8 mouse cellular contexts compared by ENCODE assay signal in the genomic region with DNA sequence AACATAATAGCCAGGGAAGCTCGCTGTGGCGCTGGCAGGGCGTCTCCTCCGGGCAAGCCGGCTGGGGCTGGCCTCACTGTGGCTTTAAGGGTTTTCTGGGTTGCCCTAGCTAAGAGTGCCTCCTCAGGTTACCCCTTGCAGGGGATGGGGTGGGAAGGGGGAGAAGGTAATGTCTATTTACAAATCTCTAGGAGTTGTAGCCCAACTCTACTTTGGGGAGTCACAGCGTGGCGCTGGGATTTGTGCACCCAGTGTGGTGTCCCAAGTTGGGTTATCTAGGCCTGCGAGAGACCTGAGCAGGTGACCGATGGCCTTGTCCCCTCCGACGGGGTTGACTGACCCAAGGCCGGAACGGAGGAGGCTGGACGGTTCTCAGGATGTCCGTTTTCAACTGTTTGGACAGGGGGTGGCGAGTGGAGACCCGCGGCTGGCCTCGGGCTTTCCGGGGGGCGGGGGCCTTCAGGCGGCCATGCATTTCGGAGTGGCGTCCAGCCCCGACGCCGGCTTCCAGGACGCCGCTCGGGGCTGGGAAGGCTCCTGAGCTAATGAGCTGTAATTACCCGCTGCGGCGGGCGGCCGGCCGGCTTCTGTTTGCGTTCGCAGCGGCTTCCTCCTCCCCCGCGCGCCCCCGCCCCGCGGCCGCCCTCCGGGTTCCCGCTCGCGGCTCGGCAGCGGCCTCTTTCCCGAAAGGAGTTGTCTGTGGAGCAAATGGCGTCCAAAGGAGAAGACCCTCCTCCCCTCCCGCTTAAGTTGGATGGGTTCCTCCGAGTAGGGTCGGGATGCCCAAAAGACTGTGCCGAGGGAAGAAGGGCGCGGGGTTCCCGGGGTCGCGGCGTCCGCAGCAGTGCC. TPM values are rescaled to one million over a fixed set of nuclear protein-coding genes. Genes with fewer than 3 reads are reported as not detected.
A peak's percentile ranks its signal among the peaks of the same experiment; 100 is the strongest.
DNase-seq lines count a peak whose midpoint lies in the region; ATAC-seq and TF ChIP-seq lines count a peak whose summit lies in the region.

No protein-coding gene starts in this region.

- H3K27ac ChIP-seq in thymus, adult 2 months (ENCODE audit: control insufficient read depth, insufficient read depth, low read length), result no peak overlapping the region
- H3K27ac ChIP-seq in embryonic facial prominence, embryonic 12.5 days, result peak overlapping the region; percentile 85
- no peak overlapping the region for H3K27ac ChIP-seq in hindbrain, embryonic 15.5 days (replicated peaks)
- peak overlapping the region; percentile 72 for H3K27ac ChIP-seq in midbrain, embryonic 10.5 days (replicated peaks)

- peak overlapping the region; percentile 81 for H3K9ac ChIP-seq in embryonic facial prominence, embryonic 12.5 days
- 0 out of 2 replicates have a peak overlapping the region, but pooled peaks have one; percentile 17 for H3K9ac ChIP-seq in hindbrain, embryonic 15.5 days

- H3K4me2 ChIP-seq in embryonic facial prominence, embryonic 12.5 days (replicated peaks), result peak overlapping the region; percentile 63
- peak overlapping the region; percentile 45 for H3K4me2 ChIP-seq in hindbrain, embryonic 15.5 days

- WGBS in thymus, adult 2 months, result 4% methylated on average over 64 of the region's 65 CpGs
- WGBS in embryonic facial prominence, embryonic 12.5 days, result under 1% methylated on average over 64 of the region's 65 CpGs
- under 1% methylated on average over 55 of the region's 65 CpGs for WGBS in hindbrain, embryonic 15.5 days
- under 1% methylated on average over 61 of the region's 65 CpGs for WGBS in midbrain, embryonic 10.5 days

- ATAC-seq in embryonic facial prominence, embryonic 12.5 days (ENCODE audit: insufficient number of reproducible peaks, insufficient read depth, low FRiP score, low TSS enrichment), result 0 out of 2 replicates have a peak, but pooled peaks have one; percentile 19
- no peak for ATAC-seq in hindbrain, embryonic 15.5 days (ENCODE audit: low FRiP score, low read depth)
- no peak for ATAC-seq in inflammation-experienced regulatory T-cells, adult 6 months

- no peaks in the 10 kb centered on the region for H3K9me3 ChIP-seq in embryonic facial prominence, embryonic 12.5 days
- no peaks in the 10 kb centered on the region for H3K9me3 ChIP-seq in hindbrain, embryonic 15.5 days
- no peaks in the 10 kb centered on the region for H3K9me3 ChIP-seq in midbrain, embryonic 10.5 days (replicated peaks)

- peaks cover 20% of the 10 kb centered on the region for H3K4me1 ChIP-seq in thymus, adult 2 months (replicated peaks; ENCODE audit: control insufficient read depth, insufficient read depth, low read length)
- peaks cover 38% of the 10 kb centered on the region for H3K4me1 ChIP-seq in embryonic facial prominence, embryonic 12.5 days
- peaks cover 33% of the 10 kb centered on the region for H3K4me1 ChIP-seq in hindbrain, embryonic 15.5 days (replicated peaks)
- H3K4me1 ChIP-seq in midbrain, embryonic 10.5 days, result peaks cover 38% of the 10 kb centered on the region

- no peak for TF ChIP-seq CTCF in thymus, adult 2 months (IDR thresholded peaks at IDR 0.05; ENCODE audit: borderline replicate concordance, control insufficient read depth, extremely low read depth, insufficient read depth, low read length, poor library complexity)

- no peak for TF ChIP-seq POLR2A in thymus, adult 2 months (IDR thresholded peaks at IDR 0.05; ENCODE audit: control insufficient read depth, extremely low read depth, insufficient read depth, low read length, poor library complexity)

- H3K4me3 ChIP-seq in thymus, adult 2 months (ENCODE audit: control insufficient read depth, insufficient read depth, low read length), result 0 out of 2 replicates have a peak overlapping the region, but pooled peaks have one; percentile 9
- H3K4me3 ChIP-seq in embryonic facial prominence, embryonic 12.5 days, result peak overlapping the region; percentile 51
- H3K4me3 ChIP-seq in hindbrain, embryonic 15.5 days, result peak overlapping the region; percentile 30
- H3K4me3 ChIP-seq in midbrain, embryonic 10.5 days, result peak overlapping the region; percentile 47

- DNase-seq in thymus, adult 2 months, result no peak
- DNase-seq in thymus, postnatal 36 days, result no peak
- DNase-seq in midbrain, embryonic 10.5 days (ENCODE audit: low spot score), result peak; percentile 65
- no peak for DNase-seq in spleen, adult 18-20 months
- no peak for DNase-seq in cerebellum, adult 11 months

- H3K36me3 ChIP-seq in thymus, adult 2 months (ENCODE audit: control insufficient read depth, insufficient read depth, low read length), result no peaks in the 10 kb centered on the region
- no peaks in the 10 kb centered on the region for H3K36me3 ChIP-seq in embryonic facial prominence, embryonic 12.5 days
- no peaks in the 10 kb centered on the region for H3K36me3 ChIP-seq in hindbrain, embryonic 15.5 days
- H3K36me3 ChIP-seq in midbrain, embryonic 10.5 days, result no peaks in the 10 kb centered on the region

- H3K27me3 ChIP-seq in thymus, adult 2 months (ENCODE audit: control insufficient read depth, insufficient read depth, low read length), result peaks cover 38% of the 10 kb centered on the region
- H3K27me3 ChIP-seq in embryonic facial prominence, embryonic 12.5 days, result peaks cover 66% of the 10 kb centered on the region
- peaks cover 60% of the 10 kb centered on the region for H3K27me3 ChIP-seq in hindbrain, embryonic 15.5 days
- H3K27me3 ChIP-seq in midbrain, embryonic 10.5 days (ENCODE audit: low read depth, poor library complexity, severe bottlenecking), result peaks cover 100% of the 10 kb centered on the region

RNA-seq across cellular contexts. Expression of gene Foxc1, which starts 4.5 kb away (rescaled TPM):
- 1.9 TPM in 2 replicates for polyA plus RNA-seq in thymus, adult 2 months (2012; rRNA removed)
- 10.4 and 11.6 TPM in 2 replicates for polyA plus RNA-seq in embryonic facial prominence, embryonic 12.5 days (2016; fragmentation: Nextera tagmentation; extraction: Ambion mirVana)
- 1.4 and 2.0 TPM in 2 replicates for polyA plus RNA-seq in hindbrain, embryonic 15.5 days (2015; fragmentation: Nextera tagmentation; extraction: Ambion mirVana)
- polyA plus RNA-seq in midbrain, embryonic 10.5 days (2016; fragmentation: Nextera tagmentation; extraction: Ambion mirVana), result 2.1 and 2.2 TPM in 2 replicates
- polyA plus RNA-seq in inflammation-experienced regulatory T-cells, adult 6 months (2017; shearing (Covaris generic)), result not detected

Comparison
In these comparisons a context has a peak if more than half of its experiments do, and no peak if none do; other contexts are left out.
1. H3K27ac ChIP-seq: peak in embryonic facial prominence, embryonic 12.5 days (single experiment) and midbrain, embryonic 10.5 days (single experiment); none in thymus, adult 2 months (single experiment) and hindbrain, embryonic 15.5 days (single experiment).
2. Peak in every context shown above with its lines, with median percentiles within 50 percentile points of each other: H3K4me3 ChIP-seq.